Mouse (Mus musculus): ENCODE results near the gene Rfng. TPM values are rescaled to one million over a fixed set of nuclear protein-coding genes. Genes with fewer than 3 reads are reported as not detected.

Rfng gene
- total RNA-seq, 2 experiments from 2014 or later, result 53.1 to 56.6 TPM

Other genes starting within 250 kb of the Rfng start
- gene Mcrip1, start 234.5 kb downstream of the Rfng start, total RNA-seq (2021), result 10 to 100 TPM; 74.9 to 77.0 TPM
- gene Ppp1r27, start 233.1 kb downstream of the Rfng start, total RNA-seq (2021), result not detected
- gene P4hb, start 211.0 kb downstream of the Rfng start, total RNA-seq (2021), result 100 to 1,000 TPM; 127 to 129 TPM
- gene Arhgdia, start 202.6 kb downstream of the Rfng start, total RNA-seq (2021), result 100 to 1,000 TPM; 310 to 324 TPM
- 10 to 100 TPM; 60.8 to 62.9 TPM for gene Alyref, start 185.8 kb downstream of the Rfng start, total RNA-seq (2021)
- gene Anapc11, start 185.8 kb downstream of the Rfng start, total RNA-seq (2021), result 10 to 100 TPM; 95.1 to 98.8 TPM
- 1 to 10 TPM in 1 of 2 experiments, not detected in 1; 1.3 TPM for gene Npb, start 175.7 kb downstream of the Rfng start, total RNA-seq (2021)
- 100 to 1,000 TPM; 124 to 136 TPM for gene Pcyt2, start 166.3 kb downstream of the Rfng start, total RNA-seq (2021)
- 10 to 100 TPM; 34.9 to 38.6 TPM for gene Sirt7, start 159.0 kb downstream of the Rfng start, total RNA-seq (2021)
- 10 to 100 TPM; 86.8 to 94.3 TPM for gene Mafg, start 150.6 kb downstream of the Rfng start, total RNA-seq (2021)
- 1 to 10 TPM; 1.0 to 1.6 TPM for gene Pycr1, start 140.4 kb downstream of the Rfng start, total RNA-seq (2021)
- 1 to 10 TPM; 7.3 to 8.2 TPM for gene Myadml2, start 136.0 kb downstream of the Rfng start, total RNA-seq (2021)
- gene Notum, start 123.0 kb downstream of the Rfng start, total RNA-seq (2021), result 1 to 10 TPM; 2.7 to 5.0 TPM
- 10 to 100 TPM; 51.1 to 57.7 TPM for gene Aspscr1, start 111.2 kb downstream of the Rfng start, total RNA-seq (2021)
- gene Cenpx, start 70.5 kb downstream of the Rfng start, total RNA-seq (2021), result 10 to 100 TPM; 19.7 to 20.8 TPM
- gene Lrrc45, start 70.3 kb downstream of the Rfng start, total RNA-seq (2021), result 10 to 100 TPM; 53.0 to 56.2 TPM
- 10 to 100 TPM; 28.9 to 38.6 TPM for gene Rac3, start 62.7 kb downstream of the Rfng start, total RNA-seq (2021)
- 10 to 100 TPM in 1 of 2 experiments, 1 to 10 TPM in 1; 8.5 to 11.9 TPM for gene Dcxr, start 56.9 kb downstream of the Rfng start, total RNA-seq (2021)
- 1 to 10 TPM; 1.7 to 2.9 TPM for gene Cbr2, start 52.1 kb downstream of the Rfng start, total RNA-seq (2021)
- gene Hmga1b, start 21.4 kb downstream of the Rfng start, total RNA-seq (2021), result 10 to 100 TPM; 31.4 to 50.3 TPM
- gene Gps1, start 65 bp upstream of the Rfng start, total RNA-seq (2021), result 100 to 1,000 TPM; 148 to 152 TPM
- gene Dus1l, start 12.2 kb upstream of the Rfng start, total RNA-seq (2021), result 10 to 100 TPM; 40.2 to 44.9 TPM
- 100 to 1,000 TPM; 159 to 179 TPM for gene Fasn, start 40.3 kb upstream of the Rfng start, total RNA-seq (2021)
- gene Ccdc57, start 148.7 kb upstream of the Rfng start, total RNA-seq (2021), result 1 to 10 TPM; 7.2 to 9.3 TPM
- gene Slc16a3, start 164.3 kb upstream of the Rfng start, total RNA-seq (2021), result 1 to 10 TPM; 3.9 to 4.0 TPM
- gene Csnk1d, start 207.1 kb upstream of the Rfng start, total RNA-seq (2021), result 100 to 1,000 TPM; 117 to 135 TPM

All from left cerebral cortex, adult 18-20 months (tissue).